Mouse (Mus musculus): ENCODE data around the gene Pou2f1. TPM values are rescaled to one million over a fixed set of nuclear protein-coding genes. Genes with fewer than 3 reads are reported as not detected.

Gene Pou2f1
- polyA plus RNA-seq, 1 experiment from 2014 or later: 14.7 TPM

GRCm38 (mm10) chr1:166035045-166035444 is 32.6 kb upstream of the Pou2f1 start:
- no peak for ATAC-seq (ENCODE audit: low FRiP score)
- Histone ChIP-seq H3K9ac (replicated peaks) (no peak overlapping the region), H3K4me2 (no peak overlapping the region), H3K36me3 (no peaks in the 10 kb centered on the region), H3K4me1 (no peaks in the 10 kb centered on the region), H3K4me3 (replicated peaks) (no peak overlapping the region), H3K9me3 (replicated peaks) (0 out of 2 replicates have a peak, but pooled peaks cover 2% of the 10 kb centered on the region), H3K27ac (replicated peaks) (no peak overlapping the region), H3K27me3 (replicated peaks) (no peaks in the 10 kb centered on the region; the same call in 1 of the 2 replicates)
- WGBS: 25% methylated on average over 5 of the region's 5 CpGs

GRCm38 (mm10) chr1:166031673-166032547 is 29.4 kb upstream of the Pou2f1 start:
- no peak overlapping the region for H3K4me2 ChIP-seq
- ATAC-seq (ENCODE audit: low FRiP score): no peak
- 65% methylated on average over 7 of the region's 7 CpGs for WGBS
- H3K27me3 ChIP-seq (replicated peaks): no peaks in the 10 kb centered on the region; the same call in 1 of the 2 replicates
- no peaks in the 10 kb centered on the region for H3K4me1 ChIP-seq
- no peaks in the 10 kb centered on the region for H3K9me3 ChIP-seq (replicated peaks)
- H3K9ac ChIP-seq (replicated peaks): no peak overlapping the region
- no peak overlapping the region for H3K4me3 ChIP-seq (replicated peaks)
- H3K27ac ChIP-seq (replicated peaks): no peak overlapping the region
- H3K36me3 ChIP-seq: no peaks in the 10 kb centered on the region

- no peak for ATAC-seq (ENCODE audit: low FRiP score)
- Histone ChIP-seq H3K36me3 (no peaks in the 10 kb centered on the region), H3K9ac (replicated peaks) (no peak overlapping the region), H3K9me3 (replicated peaks) (no peaks in the 10 kb centered on the region), H3K27ac (replicated peaks) (no peak overlapping the region), H3K4me3 (replicated peaks) (no peak overlapping the region), H3K4me1 (no peaks in the 10 kb centered on the region), H3K27me3 (replicated peaks) (no peaks in the 10 kb centered on the region), H3K4me2 (no peak overlapping the region)
- WGBS: 6% methylated on average over 4 of the region's 4 CpGs
Observed at GRCm38 (mm10) chr1:166023981-166024380, 21.5 kb upstream of the Pou2f1 start.

- Histone ChIP-seq H3K4me1 (no peaks in the 10 kb centered on the region), H3K9me3 (replicated peaks) (no peaks in the 10 kb centered on the region), H3K27me3 (replicated peaks) (no peaks in the 10 kb centered on the region), H3K4me3 (replicated peaks) (no peak overlapping the region), H3K36me3 (no peaks in the 10 kb centered on the region), H3K4me2 (no peak overlapping the region), H3K9ac (replicated peaks) (no peak overlapping the region), H3K27ac (replicated peaks) (no peak overlapping the region)
- no peak for ATAC-seq (ENCODE audit: low FRiP score)
- WGBS: 95% methylated on average over 4 of the region's 4 CpGs
Observed at GRCm38 (mm10) chr1:166017203-166017602, 14.7 kb upstream of the Pou2f1 start.

- Histone ChIP-seq H3K36me3 (no peaks in the 10 kb centered on the region), H3K9me3 (replicated peaks) (no peaks in the 10 kb centered on the region), H3K4me2 (no peak overlapping the region), H3K27me3 (replicated peaks) (no peaks in the 10 kb centered on the region), H3K4me1 (no peaks in the 10 kb centered on the region), H3K27ac (replicated peaks) (no peak overlapping the region), H3K4me3 (replicated peaks) (no peak overlapping the region), H3K9ac (replicated peaks) (no peak overlapping the region)
- WGBS: 78% methylated on average over 4 of the region's 4 CpGs
- no peak for ATAC-seq (ENCODE audit: low FRiP score)
Observed at GRCm38 (mm10) chr1:166016306-166016705, 13.8 kb upstream of the Pou2f1 start.

- Histone ChIP-seq H3K36me3 (no peaks in the 10 kb centered on the region), H3K4me2 (no peak overlapping the region), H3K27ac (replicated peaks) (no peak overlapping the region), H3K4me1 (no peaks in the 10 kb centered on the region), H3K9me3 (replicated peaks) (no peaks in the 10 kb centered on the region), H3K4me3 (replicated peaks) (no peak overlapping the region), H3K9ac (replicated peaks) (no peak overlapping the region), H3K27me3 (replicated peaks) (no peaks in the 10 kb centered on the region)
- WGBS: 70% methylated on average over 5 of the region's 5 CpGs
- ATAC-seq (ENCODE audit: low FRiP score): no peak
Observed at GRCm38 (mm10) chr1:166014530-166014929, 12.1 kb upstream of the Pou2f1 start.

GRCm38 (mm10) chr1:166010106-166010505 is 7.6 kb upstream of the Pou2f1 start:
- Histone ChIP-seq H3K9me3 (replicated peaks) (no peaks in the 10 kb centered on the region), H3K27ac (replicated peaks) (no peak overlapping the region), H3K27me3 (replicated peaks) (no peaks in the 10 kb centered on the region), H3K4me3 (replicated peaks) (no peak overlapping the region), H3K4me1 (no peaks in the 10 kb centered on the region), H3K9ac (replicated peaks) (no peak overlapping the region), H3K36me3 (no peaks in the 10 kb centered on the region), H3K4me2 (no peak overlapping the region)
- WGBS: 96% methylated on average over 1 of the region's 1 CpGs
- no peak for ATAC-seq (ENCODE audit: low FRiP score)

GRCm38 (mm10) chr1:166008634-166009350 is 6.3 kb upstream of the Pou2f1 start:
- Histone ChIP-seq H3K9me3 (replicated peaks) (no peaks in the 10 kb centered on the region), H3K27me3 (replicated peaks) (no peaks in the 10 kb centered on the region; the same call in 1 of the 2 replicates), H3K4me2 (no peak overlapping the region), H3K4me3 (replicated peaks) (no peak overlapping the region), H3K36me3 (no peaks in the 10 kb centered on the region), H3K4me1 (no peaks in the 10 kb centered on the region), H3K27ac (replicated peaks) (no peak overlapping the region), H3K9ac (replicated peaks) (no peak overlapping the region)
- ATAC-seq (ENCODE audit: low FRiP score): no peak
- 96% methylated on average over 5 of the region's 5 CpGs for WGBS

- Histone ChIP-seq H3K4me1 (no peaks in the 10 kb centered on the region), H3K4me2 (no peak overlapping the region), H3K36me3 (no peaks in the 10 kb centered on the region), H3K9me3 (replicated peaks) (no peaks in the 10 kb centered on the region), H3K27ac (replicated peaks) (no peak overlapping the region), H3K9ac (replicated peaks) (no peak overlapping the region), H3K27me3 (replicated peaks) (no peaks in the 10 kb centered on the region; the same call in 1 of the 2 replicates), H3K4me3 (replicated peaks) (no peak overlapping the region)
- no peak for ATAC-seq (ENCODE audit: low FRiP score)
- WGBS: 57% methylated on average over 3 of the region's 3 CpGs
Observed at GRCm38 (mm10) chr1:166007026-166007425, 4.5 kb upstream of the Pou2f1 start.

GRCm38 (mm10) chr1:166003181-166004022 is 924 bp upstream of the Pou2f1 start:
- Histone ChIP-seq H3K9ac (replicated peaks) (peak overlapping the region; percentile 41), H3K9me3 (replicated peaks) (no peaks in the 10 kb centered on the region), H3K36me3 (no peaks in the 10 kb centered on the region), H3K27me3 (replicated peaks) (no peaks in the 10 kb centered on the region; the same call in 1 of the 2 replicates), H3K27ac (replicated peaks) (peak overlapping the region; percentile 70), H3K4me3 (replicated peaks) (peak overlapping the region; percentile 97), H3K4me2 (peak overlapping the region; percentile 69), H3K4me1 (peaks cover 25% of the 10 kb centered on the region)
- ATAC-seq (ENCODE audit: low FRiP score): peak; percentile 87
- under 1% methylated on average over 61 of the region's 61 CpGs for WGBS

GRCm38 (mm10) chr1:166001904-166002489 is 481 bp downstream of the Pou2f1 start:
- no peaks in the 10 kb centered on the region for H3K36me3 ChIP-seq
- peak overlapping the region; percentile 86 for H3K4me2 ChIP-seq
- no peaks in the 10 kb centered on the region; the same call in 1 of the 2 replicates for H3K27me3 ChIP-seq (replicated peaks)
- peak overlapping the region; percentile 97 for H3K4me3 ChIP-seq (replicated peaks)
- 1% methylated on average over 54 of the region's 70 CpGs for WGBS
- H3K27ac ChIP-seq (replicated peaks): peak overlapping the region; percentile 95
- ATAC-seq (ENCODE audit: low FRiP score): peak; percentile 50
- H3K4me1 ChIP-seq: peaks cover 26% of the 10 kb centered on the region
- H3K9ac ChIP-seq (replicated peaks): peak overlapping the region; percentile 98
- no peaks in the 10 kb centered on the region for H3K9me3 ChIP-seq (replicated peaks)
